Comparison of ENCODE assay signal across 14 mouse cellular contexts in the genomic region with DNA sequence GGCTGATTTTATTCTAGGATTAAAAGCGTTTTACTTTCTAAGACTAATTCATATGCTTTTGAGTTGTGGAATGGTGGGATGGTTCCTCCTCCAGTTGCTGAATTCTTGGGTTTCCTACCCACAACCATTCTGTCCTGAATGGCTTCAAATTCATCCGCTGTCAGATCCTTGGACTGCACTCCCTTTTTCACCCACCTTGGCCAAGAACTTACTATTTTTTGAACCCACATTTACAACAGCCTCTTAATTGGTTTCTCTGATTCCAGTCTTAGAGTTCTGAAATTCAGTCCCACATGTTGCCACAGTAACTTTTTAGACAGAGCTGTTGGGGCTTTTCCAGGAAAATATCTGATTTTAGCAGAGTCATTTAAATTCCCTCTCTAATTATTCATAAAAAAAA.
DNase-seq lines count a peak whose midpoint lies in the region.
"Had no signal": no experiment of that assay in that cellular context is flagged by ENCODE, and none has a peak within 500 bp of the region (broad histone marks: within the 10 kb centered on the region; RNA-seq: fewer than 3 reads in every experiment).

No protein-coding gene starts in this region.

- DNase-seq in left cerebral cortex, adult 11 months (ENCODE audit: low spot score), result peak; percentile 15
- DNase-seq in left cerebral cortex, postnatal 36 days (ENCODE audit: low spot score in 2 of 2), result no peak
- peak; percentile 7 to 9 for DNase-seq in right cerebral cortex, adult 2 months (ENCODE audit: low spot score in 2 of 2)
- DNase-seq in right cerebral cortex, postnatal 25 days, result no peak
- peak; percentile 78 for DNase-seq in telencephalon, adult 2 months (ENCODE audit: low read depth, low spot score)
- no peak for DNase-seq in heart, postnatal 10 days
- DNase-seq: adrenal gland, adult 2 months; adrenal gland, postnatal 10 days; adrenal gland, postnatal 25 days; cerebellum, adult 11-12 months; cerebellum, adult 2 months; cerebellum, adult 9-10 months; cerebellum, postnatal 10 days; cerebellum, postnatal 25 days had no signal

- intact Hi-C loops in left cerebral cortex, postnatal 36 days (cut with DNase I), result no loop called here
- intact Hi-C loops in heart, postnatal 10 days (cut with DNase I), result no loop called here

Comparison
In these comparisons a context has a peak if more than half of its experiments do, and no peak if none do; other contexts are left out.
1. DNase-seq: peak in left cerebral cortex, adult 11 months (single experiment), right cerebral cortex, adult 2 months (2 of 2) and telencephalon, adult 2 months (single experiment); none in left cerebral cortex, postnatal 36 days (0 of 2), right cerebral cortex, postnatal 25 days (single experiment) and heart, postnatal 10 days (0 of 2).